Mouse (Mus musculus) adrenal gland, adult 18-20 months (tissue): Measurements from ENCODE around the gene Mylip. TPM values are rescaled to one million over a fixed set of nuclear protein-coding genes. Genes with fewer than 3 reads are reported as not detected.

Source experiments
- DNase-seq, 2 experiments: peaks; one replicate each; pipeline ENCODE4 v3.0.0; 2021 to 2022; ENCODE audit warnings: low spot score in 2 of 2
- total RNA-seq, 2 experiments: library from RNA; stranded (reverse); gene quantifications; 1 replicate in 1 of 2; 2 replicates in 1 of 2; pipeline ENCODE4 v1.2.3; 2021

Mylip gene
- total RNA-seq, 2 experiments from 2014 or later: 6.9 to 7.5 TPM

- DNase-seq: no peak
Observed at GRCm38 (mm10) chr13:45423905-45424304, 34.4 kb downstream of the Mylip start.

GRCm38 (mm10) chr13:45429239-45429638 lies 39.7 kb downstream of the Mylip start:
- DNase-seq: no peak

- no peak for DNase-seq
Observed at GRCm38 (mm10) chr13:45437134-45437533, 47.6 kb downstream of the Mylip start.

- no peak for DNase-seq
Observed at GRCm38 (mm10) chr13:45438853-45439252, 49.3 kb downstream of the Mylip start.

- no peak for DNase-seq
Observed at GRCm38 (mm10) chr13:45440226-45440625, 50.7 kb downstream of the Mylip start.

- DNase-seq: no peak
Observed at GRCm38 (mm10) chr13:45442451-45442850, 52.9 kb downstream of the Mylip start.

- DNase-seq: no peak
Observed at GRCm38 (mm10) chr13:45442918-45443535, 53.5 kb downstream of the Mylip start.

GRCm38 (mm10) chr13:45444220-45444619 lies 54.7 kb downstream of the Mylip start:
- no peak for DNase-seq

GRCm38 (mm10) chr13:45444652-45445051 lies 55.1 kb downstream of the Mylip start:
- DNase-seq: no peak

- DNase-seq: no peak
Observed at GRCm38 (mm10) chr13:45446636-45447035, 57.1 kb downstream of the Mylip start.

GRCm38 (mm10) chr13:45452437-45452836 lies 62.9 kb downstream of the Mylip start:
- DNase-seq: no peak

- no peak for DNase-seq
Observed at GRCm38 (mm10) chr13:45453033-45453432, 63.5 kb downstream of the Mylip start.

- DNase-seq: no peak
Observed at GRCm38 (mm10) chr13:45454044-45454443, 64.5 kb downstream of the Mylip start.

- DNase-seq: no peak
Observed at GRCm38 (mm10) chr13:45454641-45455040, 65.1 kb downstream of the Mylip start.

GRCm38 (mm10) chr13:45455108-45455861 lies 65.7 kb downstream of the Mylip start:
- DNase-seq: no peak

GRCm38 (mm10) chr13:45455862-45456192 lies 66.3 kb downstream of the Mylip start:
- no peak for DNase-seq

GRCm38 (mm10) chr13:45457459-45457858 lies 67.9 kb downstream of the Mylip start:
- no peak for DNase-seq

GRCm38 (mm10) chr13:45460177-45460576 lies 70.6 kb downstream of the Mylip start:
- no peak for DNase-seq

GRCm38 (mm10) chr13:45461370-45461958 lies 71.9 kb downstream of the Mylip start:
- no peak for DNase-seq
